Mouse (Mus musculus) midbrain, embryonic 10.5 days (tissue): ENCODE measurements around the gene Peli2. TPM values are rescaled to one million over a fixed set of nuclear protein-coding genes. Genes with fewer than 3 reads are reported as not detected.
A peak's percentile ranks its signal among the peaks of the same experiment; 100 is the strongest.

Experiments used
- DNase-seq: peaks from one replicate; pipeline ENCODE4 v3.0.0-alpha.2; 2017; ENCODE audit warnings: low spot score
- H3K27ac ChIP-seq: fragments of 300-500 bp; sonication (generic); replicated peaks from 2 replicates; pipeline ENCODE4 v1.5.1; 2016; ENCODE audit warnings: mild to moderate bottlenecking
- H3K27me3 ChIP-seq: fragments of 300-500 bp; sonication (generic); 2 replicates; pipeline ENCODE4 v1.6.1; 2016; ENCODE audit warnings: low read depth, mild to moderate bottlenecking; ENCODE audit not compliant: poor library complexity, severe bottlenecking
- H3K36me3 ChIP-seq: fragments of 300-500 bp; sonication (generic); 2 replicates; pipeline ENCODE4 v1.6.1; 2016; ENCODE audit warnings: mild to moderate bottlenecking, moderate library complexity
- H3K4me1 ChIP-seq: fragments of 300-500 bp; sonication (generic); 2 replicates; pipeline ENCODE4 v1.6.1; 2016
- H3K4me3 ChIP-seq: fragments of 300-500 bp; sonication (generic); 2 replicates; pipeline ENCODE4 v1.5.1; 2016; ENCODE audit warnings: mild to moderate bottlenecking, moderate library complexity
- H3K9me3 ChIP-seq: fragments of 300-500 bp; sonication (generic); replicated peaks from 2 replicates; pipeline ENCODE4 v1.6.1; 2016; ENCODE audit warnings: mild to moderate bottlenecking
- WGBS: fragments of 180-500 bp; shearing (Covaris S2); methylation state at CpG from one replicate; pipeline ENCODE4 v1.1.7; 2016; 5-methylcytosine and 5-hydroxymethylcytosine counted together
- polyA plus RNA-seq: library from polyadenylated mRNA; unstranded; fragments of >200 nt; fragmentation: Nextera tagmentation; extraction: Ambion mirVana; gene quantifications from 2 replicates; pipeline ENCODE4 v1.2.1, GENCODE M21; 2016

Gene Peli2
- polyA plus RNA-seq, 1 experiment from 2014 or later = 11.9 TPM

DNA sequence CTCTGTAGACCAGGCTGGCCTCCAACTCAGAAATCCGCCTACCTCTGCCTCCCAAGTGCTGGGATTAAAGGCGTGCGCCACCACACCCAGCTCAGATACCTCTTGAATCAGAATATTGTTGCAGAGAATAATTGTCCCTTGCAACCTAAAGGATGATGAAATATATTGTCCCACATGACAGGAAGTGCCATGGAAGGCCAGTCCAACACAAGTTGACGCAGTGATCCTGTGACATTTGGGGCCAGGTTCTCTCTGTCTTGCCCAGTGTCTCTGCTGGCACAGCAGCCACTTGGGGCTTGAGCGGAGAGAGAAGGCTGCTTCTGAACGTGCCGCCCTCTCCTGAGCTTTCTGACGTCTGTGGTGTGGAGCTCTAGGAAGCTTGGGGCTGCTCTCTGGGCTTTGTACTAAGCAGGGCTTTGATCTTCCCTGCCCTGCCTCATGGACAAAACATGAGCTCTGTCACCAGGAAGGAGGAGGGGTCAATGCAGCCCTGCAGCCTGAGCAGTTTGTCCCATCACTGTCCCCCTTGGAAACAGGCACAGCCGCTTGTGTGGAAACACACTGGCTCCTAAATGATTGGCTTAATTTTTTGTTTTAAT, 130.9 kb downstream of the Peli2 start:
- H3K27ac ChIP-seq = peak overlapping the region; percentile 55
- 50% methylated on average over 9 of the region's 9 CpGs for WGBS

DNA sequence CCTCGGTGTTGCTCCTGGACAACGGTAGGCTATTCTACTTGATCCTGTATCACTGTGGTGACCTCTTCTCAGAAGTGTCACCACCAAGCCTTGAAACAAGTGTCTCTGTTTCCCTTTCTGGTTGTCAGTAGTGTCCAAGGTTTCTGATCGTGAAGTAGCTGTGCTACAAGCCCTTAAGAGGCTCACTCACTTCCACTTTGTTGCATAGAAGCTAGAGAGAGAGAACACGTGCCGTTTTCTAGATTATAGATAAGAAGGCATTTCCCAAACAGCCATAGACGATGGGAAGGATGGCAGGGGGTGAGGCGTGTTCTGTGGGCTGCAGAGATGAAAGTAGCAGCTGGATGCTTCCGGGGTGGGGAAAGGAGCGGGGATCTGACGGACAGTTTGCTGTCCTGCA, 132.6 kb downstream of the Peli2 start:
- 91% methylated on average over 10 of the region's 10 CpGs for WGBS

More for the DNA sequence above, 130.9 kb downstream of the Peli2 start:
- DNase-seq = peak; percentile 57
- H3K36me3 ChIP-seq = peaks cover 43% of the 10 kb centered on the region
- H3K4me1 ChIP-seq = peaks cover 34% of the 10 kb centered on the region
- no peaks in the 10 kb centered on the region for H3K9me3 ChIP-seq
- H3K4me3 ChIP-seq = no peak overlapping the region
- no peaks in the 10 kb centered on the region for H3K27me3 ChIP-seq

DNA sequence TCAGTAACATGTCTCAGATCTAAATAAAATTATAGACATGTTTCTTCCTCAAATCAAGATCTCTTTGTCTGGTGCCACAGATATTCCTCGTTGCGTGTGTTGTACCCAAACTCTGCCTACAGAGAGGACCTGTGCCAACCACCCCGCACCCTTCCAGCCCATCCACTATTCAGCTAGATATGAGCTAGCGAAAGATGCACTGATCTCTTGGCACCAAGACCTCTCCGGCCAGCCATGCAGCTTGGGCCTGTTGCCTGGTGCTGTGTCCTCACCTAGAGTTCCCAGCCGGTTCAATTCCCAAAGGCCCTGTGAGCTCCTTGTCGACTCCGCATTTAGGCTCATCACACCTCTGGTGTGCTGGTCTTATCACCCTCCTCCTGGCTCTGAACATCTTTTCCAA, 134.1 kb downstream of the Peli2 start:
- H3K4me3 ChIP-seq = no peak overlapping the region
- DNase-seq = no peak
- no peak overlapping the region for H3K27ac ChIP-seq
- H3K9me3 ChIP-seq = no peaks in the 10 kb centered on the region
- no peaks in the 10 kb centered on the region for H3K27me3 ChIP-seq
- peaks cover 54% of the 10 kb centered on the region for H3K36me3 ChIP-seq
- peaks cover 34% of the 10 kb centered on the region for H3K4me1 ChIP-seq
- 94% methylated on average over 8 of the region's 8 CpGs for WGBS

More for the DNA sequence above, 132.6 kb downstream of the Peli2 start:
- no peak for DNase-seq
- H3K27ac ChIP-seq = no peak overlapping the region
- H3K36me3 ChIP-seq = peaks cover 51% of the 10 kb centered on the region
- no peak overlapping the region for H3K4me3 ChIP-seq
- H3K9me3 ChIP-seq = no peaks in the 10 kb centered on the region
- peaks cover 34% of the 10 kb centered on the region for H3K4me1 ChIP-seq
- no peaks in the 10 kb centered on the region for H3K27me3 ChIP-seq

DNA sequence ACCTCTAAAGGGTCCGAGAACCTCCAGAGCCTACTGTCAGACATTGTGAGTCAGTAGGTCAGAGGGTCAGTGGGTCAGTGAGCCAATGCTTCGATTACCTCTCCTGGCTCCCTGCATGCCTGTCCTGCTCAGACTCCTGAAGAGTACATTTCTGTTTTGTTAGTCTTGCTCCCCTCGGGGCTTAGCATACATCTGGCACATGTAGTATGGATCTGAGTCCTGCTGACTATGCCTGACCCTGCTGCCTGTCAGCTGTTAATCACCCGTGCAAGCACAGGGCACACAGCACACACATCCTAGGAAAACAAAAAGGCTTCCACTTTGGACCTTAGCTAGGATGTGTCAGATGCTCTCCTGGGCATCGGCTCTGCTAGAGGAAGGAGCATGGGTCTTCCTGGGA, 134.7 kb downstream of the Peli2 start:
- DNase-seq = no peak
- no peak overlapping the region for H3K4me3 ChIP-seq
- peaks cover 57% of the 10 kb centered on the region for H3K36me3 ChIP-seq
- no peak overlapping the region for H3K27ac ChIP-seq
- H3K27me3 ChIP-seq = no peaks in the 10 kb centered on the region
- no peaks in the 10 kb centered on the region for H3K9me3 ChIP-seq
- peaks cover 34% of the 10 kb centered on the region for H3K4me1 ChIP-seq
- 72% methylated on average over 5 of the region's 5 CpGs for WGBS

DNA sequence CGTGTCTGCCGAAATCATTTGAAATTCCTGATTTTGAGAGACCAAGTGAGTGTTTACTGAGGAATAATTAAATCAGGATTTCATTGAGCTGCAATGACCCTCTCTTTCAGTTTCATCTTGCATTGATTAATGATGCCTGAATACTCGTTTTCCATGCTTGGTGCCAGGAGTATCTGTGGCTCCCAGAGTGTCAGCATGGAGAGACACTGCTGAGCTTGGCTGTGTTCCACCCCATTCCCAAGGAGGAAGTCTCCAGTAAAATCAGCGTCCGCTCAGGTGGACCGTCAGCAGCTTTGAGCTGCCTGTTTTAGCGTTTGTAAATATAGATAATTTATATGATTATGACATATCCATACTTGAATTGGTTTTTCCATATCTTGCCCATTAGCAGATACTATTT, 137.1 kb downstream of the Peli2 start:
- no peaks in the 10 kb centered on the region for H3K9me3 ChIP-seq
- no peaks in the 10 kb centered on the region for H3K27me3 ChIP-seq
- no peak overlapping the region for H3K27ac ChIP-seq
- DNase-seq = no peak
- no peak overlapping the region for H3K4me3 ChIP-seq
- WGBS = 87% methylated on average over 7 of the region's 7 CpGs
- H3K4me1 ChIP-seq = peaks cover 17% of the 10 kb centered on the region
- H3K36me3 ChIP-seq = peaks cover 50% of the 10 kb centered on the region

DNA sequence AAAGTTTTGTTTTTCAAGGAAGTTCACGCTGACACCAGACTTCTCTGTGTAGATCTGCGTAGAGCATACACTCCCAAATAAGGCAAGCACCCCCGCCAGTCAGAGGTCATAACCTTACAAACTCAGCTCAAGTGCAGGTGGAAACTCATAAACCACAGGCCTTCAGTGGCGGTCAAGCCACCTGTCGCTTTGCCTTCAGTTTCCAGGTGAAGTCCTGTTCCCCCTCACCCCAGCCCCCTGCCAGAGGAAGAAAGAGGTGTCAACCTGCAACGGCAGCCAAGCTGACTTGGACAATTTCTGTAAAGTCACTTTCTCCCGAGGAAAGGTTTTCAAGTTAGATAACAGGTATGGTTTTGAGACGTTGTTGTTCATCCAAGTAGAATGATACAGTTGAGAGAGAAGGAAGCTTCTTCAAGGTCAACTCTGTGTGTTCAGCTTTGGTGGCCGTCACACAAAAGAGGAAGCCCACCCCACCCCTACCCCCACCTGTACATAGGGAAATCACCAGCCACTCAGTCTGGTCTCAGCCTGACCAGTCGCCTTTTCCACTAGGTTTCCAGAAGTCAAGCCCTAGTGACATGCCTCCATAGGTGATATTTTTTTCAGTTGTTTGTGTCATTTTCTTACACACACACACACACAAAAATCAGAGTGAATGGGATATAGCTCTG, 138.2 kb downstream of the Peli2 start:
- no peaks in the 10 kb centered on the region for H3K27me3 ChIP-seq
- no peak for DNase-seq
- 90% methylated on average over 10 of the region's 10 CpGs for WGBS

DNA sequence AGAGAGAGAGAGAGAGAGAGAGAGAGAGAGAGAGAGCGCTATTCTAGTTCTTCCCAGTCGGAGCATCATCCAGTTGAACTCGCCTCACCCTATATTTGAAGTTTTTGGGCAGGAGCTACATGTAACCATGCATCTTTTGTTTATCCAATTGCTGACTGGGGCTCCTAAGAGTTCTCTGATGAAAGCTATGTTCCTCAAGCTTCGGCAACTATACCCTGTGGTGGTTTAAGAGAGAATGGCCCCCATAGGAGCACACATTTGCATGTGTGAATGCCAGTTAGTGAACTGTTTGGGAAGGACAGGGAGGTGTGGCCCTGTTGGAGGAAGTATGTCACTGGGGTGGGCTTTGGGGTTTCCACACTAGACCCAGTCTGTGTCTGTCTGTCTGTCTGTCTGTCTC, 142.5 kb downstream of the Peli2 start:
- Histone ChIP-seq H3K4me1 (no peaks in the 10 kb centered on the region), H3K27me3 (no peaks in the 10 kb centered on the region), H3K36me3 (peaks cover 6% of the 10 kb centered on the region; the same call in 1 of the 2 replicates), H3K9me3 (no peaks in the 10 kb centered on the region), H3K27ac (no peak overlapping the region), H3K4me3 (no peak overlapping the region)
- 92% methylated on average over 4 of the region's 4 CpGs for WGBS
- DNase-seq = no peak

More for the DNA sequence above, 138.2 kb downstream of the Peli2 start:
- Histone ChIP-seq H3K36me3 (peaks cover 39% of the 10 kb centered on the region), H3K4me3 (no peak overlapping the region), H3K9me3 (no peaks in the 10 kb centered on the region), H3K4me1 (peaks cover 17% of the 10 kb centered on the region), H3K27ac (no peak overlapping the region)

DNA sequence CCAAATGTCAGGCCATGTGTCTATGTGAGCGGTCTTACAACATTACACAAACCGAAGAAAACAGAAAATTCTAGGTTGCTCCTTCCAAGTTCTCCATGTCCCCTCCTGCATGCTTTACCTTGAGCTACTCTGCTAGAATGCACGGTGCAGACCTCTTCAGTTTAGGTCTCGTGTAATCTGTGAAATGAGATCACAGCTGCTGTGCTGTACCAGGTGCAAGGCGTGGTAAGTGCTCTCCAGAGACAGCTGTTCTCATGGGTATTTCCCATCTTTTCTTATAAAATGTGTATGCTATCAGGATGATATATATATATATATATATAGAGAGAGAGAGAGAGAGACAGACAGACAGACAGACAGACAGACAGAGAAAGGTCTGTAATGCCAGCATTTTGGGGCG, 146.1 kb downstream of the Peli2 start:
- Histone ChIP-seq H3K27ac (no peak overlapping the region), H3K36me3 (no peaks in the 10 kb centered on the region), H3K4me3 (no peak overlapping the region), H3K4me1 (no peaks in the 10 kb centered on the region), H3K27me3 (no peaks in the 10 kb centered on the region), H3K9me3 (no peaks in the 10 kb centered on the region)
- no peak for DNase-seq
- WGBS = 91% methylated on average over 6 of the region's 6 CpGs

DNA sequence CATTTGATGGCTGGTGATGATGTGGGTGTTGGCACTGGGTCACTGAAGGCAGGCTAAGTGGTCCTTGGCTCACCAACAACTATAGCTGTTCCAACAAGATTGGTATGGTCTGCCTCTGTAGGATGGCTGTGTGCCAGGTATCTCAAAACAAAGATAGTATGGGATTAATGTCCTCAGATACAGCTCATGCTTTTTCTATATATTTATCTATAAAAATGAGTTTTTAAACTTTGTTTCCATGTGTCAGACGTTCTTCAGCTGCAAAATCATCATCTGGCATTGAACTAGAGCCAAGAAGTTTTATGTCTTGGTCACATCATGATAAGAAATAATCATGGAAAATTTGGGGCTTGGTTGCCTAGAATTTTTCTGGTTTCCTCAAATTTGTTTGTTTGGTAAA, 157.7 kb downstream of the Peli2 start:
- Histone ChIP-seq H3K4me3 (no peak overlapping the region), H3K27me3 (no peaks in the 10 kb centered on the region), H3K4me1 (no peaks in the 10 kb centered on the region), H3K9me3 (no peaks in the 10 kb centered on the region), H3K27ac (no peak overlapping the region), H3K36me3 (no peaks in the 10 kb centered on the region)
- 72% methylated on average over 1 of the region's 1 CpGs for WGBS
- no peak for DNase-seq

DNA sequence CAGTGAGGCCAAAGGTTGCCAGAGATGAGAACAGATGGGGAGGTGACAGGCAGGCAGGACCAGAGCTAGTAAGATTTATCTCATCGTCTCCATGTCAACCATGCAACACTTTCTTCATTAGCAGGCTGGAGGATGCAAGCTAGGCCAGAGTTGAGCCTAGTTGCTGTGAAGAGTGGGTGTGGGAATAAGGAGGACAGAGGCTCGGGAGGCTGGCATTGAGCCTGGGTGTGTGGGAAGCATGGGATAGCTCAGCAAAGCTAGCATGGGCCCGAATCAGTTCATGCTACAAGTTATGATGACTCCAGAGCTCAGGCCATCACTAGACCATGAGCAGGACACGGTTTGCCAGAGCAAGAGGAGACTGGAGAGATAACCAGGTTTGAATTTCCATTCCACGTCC, 166.3 kb downstream of the Peli2 start:
- Histone ChIP-seq H3K9me3 (no peaks in the 10 kb centered on the region), H3K4me3 (no peak overlapping the region), H3K4me1 (no peaks in the 10 kb centered on the region), H3K27me3 (no peaks in the 10 kb centered on the region), H3K27ac (no peak overlapping the region), H3K36me3 (no peaks in the 10 kb centered on the region)
- DNase-seq = no peak
- WGBS = 88% methylated on average over 5 of the region's 5 CpGs

DNA sequence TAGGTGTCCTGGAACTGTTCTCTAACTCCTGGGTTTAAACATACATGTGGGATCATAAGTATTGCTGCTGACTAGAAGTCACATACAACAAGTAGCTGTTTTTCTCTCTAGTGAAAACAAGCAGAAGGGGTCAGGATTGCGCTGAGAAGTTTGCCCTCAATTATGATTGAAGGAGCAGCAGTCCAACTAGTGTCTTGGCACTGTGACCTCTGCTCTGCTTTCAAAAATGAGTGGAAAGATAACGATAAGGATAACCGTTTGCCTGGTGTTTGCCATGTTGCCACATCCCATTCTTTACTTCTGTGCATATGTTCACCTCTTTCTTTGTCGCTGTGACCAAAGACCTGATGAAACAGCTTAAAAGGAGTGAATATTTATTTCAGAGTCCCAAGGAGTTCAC, 167.0 kb downstream of the Peli2 start:
- Histone ChIP-seq H3K27ac (no peak overlapping the region), H3K27me3 (no peaks in the 10 kb centered on the region), H3K36me3 (no peaks in the 10 kb centered on the region), H3K4me3 (no peak overlapping the region), H3K4me1 (no peaks in the 10 kb centered on the region), H3K9me3 (no peaks in the 10 kb centered on the region)
- WGBS = 86% methylated on average over 4 of the region's 4 CpGs
- no peak for DNase-seq

DNA sequence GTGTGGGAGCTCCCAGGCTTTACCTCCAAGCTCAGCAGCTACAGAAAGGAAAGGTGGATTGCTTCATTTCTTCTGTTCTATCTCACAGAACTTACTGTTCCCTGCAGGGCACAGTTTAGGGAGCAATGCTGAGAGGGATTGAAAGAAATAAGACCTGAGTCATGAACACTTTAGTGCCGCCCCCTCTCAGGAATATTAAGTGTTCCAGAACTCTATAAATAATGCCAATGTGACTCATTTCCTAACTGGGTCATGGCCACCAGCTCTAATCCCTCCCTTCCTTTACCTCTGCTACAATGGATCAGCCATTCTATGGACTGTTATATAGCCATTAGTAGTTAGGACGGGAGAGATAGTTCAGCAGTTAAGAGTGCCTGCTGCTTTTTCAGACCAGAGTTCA, 168.0 kb downstream of the Peli2 start:
- no peak for DNase-seq
- Histone ChIP-seq H3K27ac (no peak overlapping the region), H3K36me3 (no peaks in the 10 kb centered on the region), H3K4me1 (no peaks in the 10 kb centered on the region), H3K9me3 (no peaks in the 10 kb centered on the region), H3K4me3 (no peak overlapping the region), H3K27me3 (no peaks in the 10 kb centered on the region)
- 85% methylated on average over 2 of the region's 2 CpGs for WGBS
